Comparison of ENCODE assay signal across 12 mouse cellular contexts in genomic region chr17:29988141-29988540, GRCm38 (mm10).
"Had no signal": no experiment of that assay in that cellular context is flagged by ENCODE, and none has a peak within 500 bp of the region (broad histone marks: within the 10 kb centered on the region; RNA-seq: fewer than 3 reads in every experiment).

No protein-coding gene starts in this region.

- DNase-seq: lung, embryonic 14.5 days; lung, postnatal 10 days; lung, postnatal 4 days; midbrain, embryonic 14.5 days; retina, postnatal 1 day; right cerebral cortex, adult 18-20 months; right cerebral cortex, postnatal 25 days; right cerebral cortex, postnatal 4 days; spleen, adult 18-20 months; thymus, adult 18-20 months; thymus, postnatal 14 days; thymus, postnatal 36 days had no signal
